Mouse (Mus musculus) heart, postnatal 0 days (tissue): ENCODE results near the gene Galc. TPM values are rescaled to one million over a fixed set of nuclear protein-coding genes. Genes with fewer than 3 reads are reported as not detected.

ENCODE experiments used
- ATAC-seq: fragments of 200-750 bp; cut with Nextera tagmentation; 2 replicates; pipeline ENCODE4 v1.8.0; 2017; ENCODE audit warnings: low read depth, moderate number of reproducible peaks, moderate library complexity; ENCODE audit not compliant: insufficient read depth
- DNase-seq: peaks from one replicate; pipeline ENCODE4 v3.0.0-alpha.2; 2016; ENCODE audit warnings: low spot score
- H3K27ac ChIP-seq: fragments of 300-500 bp; sonication (generic); 2 replicates; pipeline ENCODE4 v1.5.1; 2014; ENCODE audit warnings: low read depth, mild to moderate bottlenecking
- H3K27me3 ChIP-seq: fragments of 300-500 bp; sonication (generic); 2 replicates; pipeline ENCODE4 v1.6.1; 2014; ENCODE audit warnings: low read length, mixed read lengths; ENCODE audit not compliant: control insufficient read depth, insufficient read depth
- H3K36me3 ChIP-seq: fragments of 300-500 bp; sonication (generic); replicated peaks from 2 replicates; pipeline ENCODE4 v1.6.1; 2014; ENCODE audit warnings: low read length, mixed read lengths; ENCODE audit not compliant: control insufficient read depth, insufficient read depth
- H3K4me1 ChIP-seq: fragments of 300-500 bp; sonication (generic); 2 replicates; pipeline ENCODE4 v1.6.1; 2014; ENCODE audit warnings: antibody characterized with exemption; ENCODE audit not compliant: control insufficient read depth, insufficient read depth
- H3K4me2 ChIP-seq: fragments of 300-500 bp; sonication (generic); 2 replicates; pipeline ENCODE4 v1.6.1; 2014; ENCODE audit warnings: low read depth, mild to moderate bottlenecking, low read length, moderate library complexity
- H3K4me3 ChIP-seq: fragments of 300-500 bp; sonication (generic); 2 replicates; pipeline ENCODE4 v1.5.1; 2014; ENCODE audit warnings: low read depth, low read length
- H3K9ac ChIP-seq: fragments of 300-500 bp; sonication (generic); replicated peaks from 2 replicates; pipeline ENCODE4 v1.6.1; 2014; ENCODE audit warnings: low read depth, low read length, mixed read lengths
- H3K9me3 ChIP-seq: fragments of 300-500 bp; sonication (generic); replicated peaks from 2 replicates; pipeline ENCODE4 v1.6.1; 2016; ENCODE audit warnings: low read length; ENCODE audit not compliant: control insufficient read depth
- CTCF ChIP-seq: IDR thresholded peaks from 2 replicates; pipeline ENCODE4 v1.5.1; 2016; ENCODE audit warnings: antibody characterized with exemption, control low read depth, low read depth
- EP300 ChIP-seq: IDR thresholded peaks from 2 replicates; pipeline ENCODE4 v1.6.1; 2016; ENCODE audit warnings: antibody characterized with exemption, low read depth
- WGBS: fragments of 180-500 bp; shearing (Covaris S2); extraction: QIAGEN DNeasy Blood & Tissue Kit; methylation state at CpG from one replicate; pipeline ENCODE4 v1.1.7; 2014; 5-methylcytosine and 5-hydroxymethylcytosine counted together
- polyA plus RNA-seq: library from polyadenylated mRNA; unstranded; fragments of >200 nt; fragmentation: Nextera tagmentation; extraction: Ambion mirVana; gene quantifications from 2 replicates; pipeline ENCODE4 v1.2.1, GENCODE M21; 2015
- total RNA-seq: library from RNA; depleted of rRNA; stranded (reverse); fragments of >200 nt; gene quantifications from 2 replicates; pipeline ENCODE4 v1.2.3, GENCODE M21; 2014; ENCODE audit warnings: low replicate concordance

Gene Galc
- total and polyA plus RNA-seq, 2 experiments from 2014 or later, result 4.3 to 10.5 TPM

GRCm38 (mm10) chr12:98280530-98280929, 21.3 kb upstream of the Galc start:
- 29% methylated on average over 5 of the region's 5 CpGs for WGBS
- Histone ChIP-seq H3K4me2 (no peak overlapping the region), H3K4me1 (no peaks in the 10 kb centered on the region), H3K9me3 (no peaks in the 10 kb centered on the region), H3K36me3 (no peaks in the 10 kb centered on the region), H3K27ac (no peak overlapping the region), H3K4me3 (no peak overlapping the region), H3K27me3 (no peaks in the 10 kb centered on the region), H3K9ac (no peak overlapping the region)
- peak; percentile 49 for DNase-seq
- ATAC-seq, result no peak
- TF ChIP-seq CTCF (peak; percentile 85), EP300 (no peak)

GRCm38 (mm10) chr12:98272433-98272832, 13.2 kb upstream of the Galc start:
- no peaks in the 10 kb centered on the region for H3K27me3 ChIP-seq
- ATAC-seq, result no peak
- H3K9me3 ChIP-seq, result no peaks in the 10 kb centered on the region
- no peaks in the 10 kb centered on the region for H3K4me1 ChIP-seq
- 53% methylated on average over 7 of the region's 7 CpGs for WGBS
- DNase-seq, result no peak
- H3K36me3 ChIP-seq, result no peaks in the 10 kb centered on the region
- H3K9ac ChIP-seq, result no peak overlapping the region
- TF ChIP-seq CTCF (no peak), EP300 (no peak)
- H3K4me2 ChIP-seq, result no peak overlapping the region
- H3K27ac ChIP-seq, result no peak overlapping the region
- H3K4me3 ChIP-seq, result no peak overlapping the region

- no peaks in the 10 kb centered on the region for H3K27me3 ChIP-seq
- no peak for ATAC-seq
- H3K4me3 ChIP-seq, result peak overlapping the region; percentile 22; the same call in 1 of the 2 replicates
- H3K4me2 ChIP-seq, result peak overlapping the region; percentile 49; the same call in 1 of the 2 replicates
- H3K9ac ChIP-seq, result no peak overlapping the region
- no peak overlapping the region for H3K27ac ChIP-seq
- TF ChIP-seq EP300 (no peak), CTCF (no peak)
- H3K4me1 ChIP-seq, result no peaks in the 10 kb centered on the region
- no peaks in the 10 kb centered on the region for H3K36me3 ChIP-seq
- DNase-seq, result no peak
- H3K9me3 ChIP-seq, result no peaks in the 10 kb centered on the region
- WGBS, result 64% methylated on average over 12 of the region's 12 CpGs
Measured at GRCm38 (mm10) chr12:98270810-98271566, 11.7 kb upstream of the Galc start.

- Histone ChIP-seq H3K4me1 (no peaks in the 10 kb centered on the region), H3K27me3 (no peaks in the 10 kb centered on the region), H3K9ac (no peak overlapping the region), H3K27ac (no peak overlapping the region), H3K4me3 (peak overlapping the region; percentile 22), H3K9me3 (no peaks in the 10 kb centered on the region), H3K4me2 (peak overlapping the region; percentile 49), H3K36me3 (no peaks in the 10 kb centered on the region)
- 48% methylated on average over 17 of the region's 17 CpGs for WGBS
- TF ChIP-seq CTCF, result no peak
- TF ChIP-seq EP300, result no peak
- DNase-seq (no peak), ATAC-seq (no peak)
Measured at GRCm38 (mm10) chr12:98269791-98270745, 10.8 kb upstream of the Galc start.

GRCm38 (mm10) chr12:98268441-98269369, 9.4 kb upstream of the Galc start, which contains the start of gene Gpr65:
TSS of gene Gpr65 (plus strand) at chr12:98268635.
- Histone ChIP-seq H3K4me2 (peak within 1 kb of the TSS; percentile 18; the same call in 1 of the 2 replicates), H3K9me3 (no peaks in the 10 kb centered on the region), H3K4me1 (no peaks in the 10 kb centered on the region), H3K9ac (no peak within 1 kb of the TSS), H3K36me3 (no peaks in the 10 kb centered on the region), H3K27ac (no peak within 1 kb of the TSS), H3K27me3 (no peaks in the 10 kb centered on the region), H3K4me3 (no peak within 1 kb of the TSS; the same call in 1 of the 2 replicates)
- WGBS, result 80% methylated on average over 13 of the region's 13 CpGs
- TF ChIP-seq EP300 (no peak), CTCF (no peak)
- no peak for DNase-seq
- no peak for ATAC-seq
